ENCODE assay signal across 8 mouse cellular contexts in genomic region chr8:107436841-107437421, GRCm38 (mm10). TPM values are rescaled to one million over a fixed set of nuclear protein-coding genes. Genes with fewer than 3 reads are reported as not detected.
DNase-seq lines count a peak whose midpoint lies in the region; ATAC-seq and TF ChIP-seq lines count a peak whose summit lies in the region.

No protein-coding gene starts in this region.

- no peaks in the 10 kb centered on the region for H3K27me3 ChIP-seq in limb, embryonic 14.5 days (ENCODE audit: control insufficient read depth, insufficient read depth, low read length)
- H3K27me3 ChIP-seq in midbrain, postnatal 0 days (ENCODE audit: insufficient read depth, low read length), result no peaks in the 10 kb centered on the region

- no peak for TF ChIP-seq CTCF in midbrain, postnatal 0 days (IDR thresholded peaks at IDR 0.05)

- TF ChIP-seq POLR2A in limb, embryonic 14.5 days (IDR thresholded peaks at IDR 0.05; ENCODE audit: borderline replicate concordance, extremely low read depth, insufficient read depth, insufficient read length), result no peak

- peak overlapping the region; percentile 75 for H3K4me2 ChIP-seq in limb, embryonic 14.5 days (replicated peaks; ENCODE audit: low read depth, low read length, severe bottlenecking)
- peak overlapping the region; percentile 59 for H3K4me2 ChIP-seq in midbrain, postnatal 0 days (ENCODE audit: low read depth, low read length, poor library complexity, severe bottlenecking)

- no peaks in the 10 kb centered on the region for H3K9me3 ChIP-seq in limb, embryonic 14.5 days (ENCODE audit: control insufficient read depth, low read length)
- no peaks in the 10 kb centered on the region for H3K9me3 ChIP-seq in midbrain, postnatal 0 days (ENCODE audit: low read length)

- peak; percentile 20 for DNase-seq in ovary, postnatal 36 days (ENCODE audit: low spot score)
- no peak for DNase-seq in ovary, postnatal 14 days (ENCODE audit: low spot score)
- DNase-seq in heart, postnatal 4 days, result peak; percentile 32
- DNase-seq in limb, embryonic 14.5 days (ENCODE audit: low spot score), result peak; percentile 36
- DNase-seq in midbrain, postnatal 0 days (ENCODE audit: low spot score), result peak; percentile 4
- DNase-seq in cerebellum, adult 11-12 months, result no peak
- DNase-seq in cerebellum, adult 9-11 months, result no peak

- peak overlapping the region; percentile 83 for H3K9ac ChIP-seq in limb, embryonic 14.5 days (ENCODE audit: low read depth, low read length, severe bottlenecking)
- H3K9ac ChIP-seq in midbrain, postnatal 0 days (replicated peaks; ENCODE audit: low read length, poor library complexity, severe bottlenecking), result peak overlapping the region; percentile 86

- H3K36me3 ChIP-seq in limb, embryonic 14.5 days (ENCODE audit: control insufficient read depth, insufficient read depth, low read length), result no peaks in the 10 kb centered on the region
- no peaks in the 10 kb centered on the region for H3K36me3 ChIP-seq in midbrain, postnatal 0 days (ENCODE audit: insufficient read depth, low read length)

- H3K4me1 ChIP-seq in limb, embryonic 14.5 days (ENCODE audit: control insufficient read depth, insufficient read depth, low read length), result peaks cover 11% of the 10 kb centered on the region
- peaks cover 4% of the 10 kb centered on the region; the same call in 1 of the 2 replicates for H3K4me1 ChIP-seq in midbrain, postnatal 0 days (ENCODE audit: insufficient read depth, low read length)

- peak overlapping the region; percentile 89 for H3K27ac ChIP-seq in limb, embryonic 14.5 days (replicated peaks; ENCODE audit: low read depth, low read length)
- H3K27ac ChIP-seq in midbrain, postnatal 0 days (ENCODE audit: low read depth, low read length), result peak overlapping the region; percentile 78

- WGBS in limb, embryonic 14.5 days, result 12% methylated on average over 16 of the region's 16 CpGs
- 7% methylated on average over 16 of the region's 16 CpGs for WGBS in midbrain, postnatal 0 days

- H3K4me3 ChIP-seq in limb, embryonic 14.5 days (replicated peaks; ENCODE audit: low read length), result peak overlapping the region; percentile 91
- peak overlapping the region; percentile 87 for H3K4me3 ChIP-seq in midbrain, postnatal 0 days (ENCODE audit: low read depth, low read length)

- ATAC-seq in common myeloid progenitor, adult 5-6 weeks (replicated peaks; ENCODE audit: low read depth, poor library complexity, severe bottlenecking), result peak; percentile 71
- ATAC-seq in limb, embryonic 14.5 days (ENCODE audit: low FRiP score, low read depth), result no peak
- no peak for ATAC-seq in midbrain, postnatal 0 days (ENCODE audit: low FRiP score)

RNA-seq across cellular contexts. Expression of gene Wwp2, which starts 0.8 kb away (rescaled TPM):
- total RNA-seq in common myeloid progenitor, adult 5-6 weeks (2017), result 44.4 and 47.0 TPM in 2 replicates
- 10 to 100 TPM; 33.1 to 35.6 TPM for total RNA-seq in heart, postnatal 4 days (2021)
- polyA plus RNA-seq in limb, embryonic 14.5 days (2012; rRNA removed), result 315 and 409 TPM in 2 replicates
- 153 and 200 TPM in 2 replicates for polyA plus RNA-seq in limb, embryonic 14.5 days (2014; fragmentation: Nextera tagmentation; extraction: Ambion mirVana)
- 41.7 and 44.2 TPM in 2 replicates for total RNA-seq in midbrain, postnatal 0 days (2014; rRNA removed)
- polyA plus RNA-seq in midbrain, postnatal 0 days (2015; fragmentation: Nextera tagmentation; extraction: Ambion mirVana), result 34.7 and 36.2 TPM in 2 replicates

RNA-seq across cellular contexts. Expression of gene Nob1, which starts 12.1 kb away (rescaled TPM):
- total RNA-seq in common myeloid progenitor, adult 5-6 weeks (2017), result 33.9 and 41.5 TPM in 2 replicates
- total RNA-seq in heart, postnatal 4 days (2021), result 10 to 100 TPM; 31.7 to 37.0 TPM
- polyA plus RNA-seq in limb, embryonic 14.5 days (2012; rRNA removed), result 92.5 and 99.8 TPM in 2 replicates
- polyA plus RNA-seq in limb, embryonic 14.5 days (2014; fragmentation: Nextera tagmentation; extraction: Ambion mirVana), result 51.8 and 57.2 TPM in 2 replicates
- 19.5 and 22.0 TPM in 2 replicates for total RNA-seq in midbrain, postnatal 0 days (2014; rRNA removed)
- 47.3 and 52.7 TPM in 2 replicates for polyA plus RNA-seq in midbrain, postnatal 0 days (2015; fragmentation: Nextera tagmentation; extraction: Ambion mirVana)

RNA-seq across cellular contexts. Expression of gene Nqo1, which starts 33.9 kb away (rescaled TPM):
- total RNA-seq in common myeloid progenitor, adult 5-6 weeks (2017), result 6.9 and 7.9 TPM in 2 replicates
- 10 to 100 TPM; 15.8 to 18.4 TPM for total RNA-seq in heart, postnatal 4 days (2021)
- polyA plus RNA-seq in limb, embryonic 14.5 days (2012; rRNA removed), result 9.6 and 11.0 TPM in 2 replicates
- 15.0 and 17.0 TPM in 2 replicates for polyA plus RNA-seq in limb, embryonic 14.5 days (2014; fragmentation: Nextera tagmentation; extraction: Ambion mirVana)
- 10.5 and 12.5 TPM in 2 replicates for total RNA-seq in midbrain, postnatal 0 days (2014; rRNA removed)
- polyA plus RNA-seq in midbrain, postnatal 0 days (2015; fragmentation: Nextera tagmentation; extraction: Ambion mirVana), result 12.8 and 15.7 TPM in 2 replicates

Comparison
In these comparisons a context has a peak if more than half of its experiments do, and no peak if none do; other contexts are left out.
1. DNase-seq: peak in ovary, postnatal 36 days (single experiment), heart, postnatal 4 days (single experiment), limb, embryonic 14.5 days (single experiment) and midbrain, postnatal 0 days (single experiment); none in ovary, postnatal 14 days (single experiment), cerebellum, adult 11-12 months (single experiment) and cerebellum, adult 9-11 months (single experiment).